Mouse (Mus musculus) heart, adult 2 months (tissue): Measurements from ENCODE around the gene Ppp1r21.

ENCODE experiments used
- CTCF ChIP-seq: fragments of 200-600 bp; IDR thresholded peaks from 2 replicates; pipeline ENCODE4 v1.8.1; 2022; ENCODE audit warnings: antibody characterized with exemption, mild to moderate bottlenecking, moderate library complexity
- EP300 ChIP-seq: fragments of 200-500 bp; IDR thresholded peaks from 2 replicates; pipeline ENCODE4 v1.6.1; 2011; ENCODE audit warnings: low read depth, low read length, control low read depth; ENCODE audit not compliant: insufficient read depth
- POLR2A ChIP-seq: fragments of 200-500 bp; IDR thresholded peaks from 2 replicates; pipeline ENCODE4 v1.6.1; 2011; ENCODE audit warnings: mild to moderate bottlenecking, low read depth, low read length, control low read depth; ENCODE audit not compliant: insufficient read depth

- no peak for TF ChIP-seq POLR2A
- no peak for TF ChIP-seq CTCF
- TF ChIP-seq EP300, result no peak
Observed at GRCm38 (mm10) chr17:88603943-88604342, 74.0 kb downstream of the Ppp1r21 start.
